Mouse (Mus musculus) cerebellum, adult 2 months (tissue): ENCODE results near the gene Gm14406.
"Not testable (repeated sequence)": the region's sequence is repeated elsewhere in the genome, so short reads cannot be mapped to it uniquely, and the experiment has no call there.

ENCODE experiments used
- CTCF ChIP-seq: fragments of 200-500 bp; IDR thresholded peaks from 2 replicates; pipeline ENCODE4 v1.5.1; 2011; ENCODE audit warnings: low read depth, mild to moderate bottlenecking, control low read depth, low read length, moderate library complexity, borderline replicate concordance; ENCODE audit not compliant: insufficient read depth
- POLR2A ChIP-seq: fragments of 200-500 bp; IDR thresholded peaks from 2 replicates; pipeline ENCODE4 v1.6.1; 2011; ENCODE audit warnings: low read length, control low read depth, borderline replicate concordance; ENCODE audit not compliant: insufficient read depth

GRCm38 (mm10) chr2:177537717-177538116 lies 40.3 kb downstream of the Gm14406 start:
- not testable (repeated sequence) for TF ChIP-seq CTCF, POLR2A
